Mouse (Mus musculus) ES-E14 (cell line): ENCODE measurements around the gene Gbx2.

Experiments
- CHD2 ChIP-seq: IDR thresholded peaks from 2 replicates; pipeline ENCODE4 v1.6.1; 2014; ENCODE audit warnings: mild to moderate bottlenecking, low read depth, low read length, inconsistent platforms
- HCFC1 ChIP-seq: IDR thresholded peaks from 2 replicates; pipeline ENCODE4 v1.6.1; 2012; ENCODE audit warnings: low read length, inconsistent platforms, borderline replicate concordance; ENCODE audit not compliant: insufficient read depth
- MAFK ChIP-seq: IDR thresholded peaks from 2 replicates; pipeline ENCODE4 v1.6.1; 2014; ENCODE audit warnings: mild to moderate bottlenecking, low read depth, low read length, inconsistent platforms; ENCODE audit not compliant: insufficient read depth
- ZC3H11A ChIP-seq: IDR thresholded peaks from 2 replicates; pipeline ENCODE4 v1.6.1; 2012; ENCODE audit warnings: low read depth, mild to moderate bottlenecking, inconsistent platforms, low read length, borderline replicate concordance
- ZNF384 ChIP-seq: IDR thresholded peaks from 2 replicates; pipeline ENCODE4 v1.6.1; 2012; ENCODE audit warnings: low read depth, low read length, inconsistent platforms

- TF ChIP-seq MAFK (no peak), HCFC1 (no peak), CHD2 (no peak), ZC3H11A (no peak), ZNF384 (no peak)
Observed at GRCm38 (mm10) chr1:89902236-89902635, 28.7 kb downstream of the Gbx2 start.
